Mouse (Mus musculus) hindbrain, embryonic 12.5 days (tissue): Measurements from ENCODE around the gene Il33. TPM values are rescaled to one million over a fixed set of nuclear protein-coding genes. Genes with fewer than 3 reads are reported as not detected.
"Not testable (repeated sequence)": the region's sequence is repeated elsewhere in the genome, so short reads cannot be mapped to it uniquely, and the experiment has no call there.

Source experiments
- ATAC-seq: fragments of 200-750 bp; cut with Nextera tagmentation; 2 replicates; pipeline ENCODE4 v1.8.0; 2017; ENCODE audit warnings: moderate TSS enrichment; ENCODE audit not compliant: low FRiP score
- H3K27ac ChIP-seq: fragments of 300-500 bp; sonication (generic); 2 replicates; pipeline ENCODE4 v1.5.1; 2016; ENCODE audit warnings: mild to moderate bottlenecking
- H3K27me3 ChIP-seq: fragments of 300-500 bp; sonication (generic); 2 replicates; pipeline ENCODE4 v1.6.1; 2016; ENCODE audit warnings: mild to moderate bottlenecking
- H3K36me3 ChIP-seq: fragments of 300-500 bp; sonication (generic); 2 replicates; pipeline ENCODE4 v1.6.1; 2016; ENCODE audit warnings: mild to moderate bottlenecking
- H3K4me1 ChIP-seq: fragments of 300-500 bp; sonication (generic); 2 replicates; pipeline ENCODE4 v1.6.1; 2016
- H3K4me2 ChIP-seq: fragments of 300-500 bp; sonication (generic); replicated peaks from 2 replicates; pipeline ENCODE4 v1.6.1; 2016; ENCODE audit warnings: mild to moderate bottlenecking
- H3K4me3 ChIP-seq: fragments of 300-500 bp; sonication (generic); 2 replicates; pipeline ENCODE4 v1.5.1; 2016; ENCODE audit warnings: mild to moderate bottlenecking
- H3K9ac ChIP-seq: fragments of 300-500 bp; sonication (generic); 2 replicates; pipeline ENCODE4 v1.6.1; 2016; ENCODE audit warnings: mild to moderate bottlenecking, moderate library complexity
- H3K9me3 ChIP-seq: fragments of 300-500 bp; sonication (generic); replicated peaks from 2 replicates; pipeline ENCODE4 v1.6.1; 2016; ENCODE audit warnings: mild to moderate bottlenecking
- WGBS: fragments of 180-500 bp; shearing (Covaris S2); methylation state at CpG from one replicate; pipeline ENCODE4 v1.1.7; 2016; 5-methylcytosine and 5-hydroxymethylcytosine counted together
- polyA plus RNA-seq: library from polyadenylated mRNA; unstranded; fragments of >200 nt; fragmentation: Nextera tagmentation; extraction: Ambion mirVana; gene quantifications from 2 replicates; pipeline ENCODE4 v1.2.1, GENCODE M21; 2016

Gene Il33
- polyA plus RNA-seq, 1 experiment from 2014 or later: 1.8 TPM

DNA sequence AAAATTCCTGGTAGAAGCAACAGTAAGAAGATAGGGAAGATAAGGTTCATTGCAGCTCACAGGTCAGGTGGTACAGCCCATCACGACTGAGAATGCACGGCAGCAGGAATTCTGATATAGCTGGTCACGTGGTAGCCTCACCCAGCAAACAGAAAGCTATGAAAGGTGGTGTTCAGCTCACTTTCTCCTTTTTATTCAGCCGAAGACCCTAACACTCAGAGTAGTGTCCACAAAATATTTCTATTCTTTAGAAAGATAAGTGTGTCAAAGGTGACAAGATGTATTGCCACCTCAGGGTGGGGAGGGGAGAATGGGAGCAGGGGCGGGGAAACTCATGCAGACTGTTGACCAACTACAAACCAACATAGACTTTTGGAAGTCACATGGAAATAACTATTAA lies 19.5 kb downstream of the Il33 start:
- no peaks in the 10 kb centered on the region for H3K9me3 ChIP-seq
- H3K4me1 ChIP-seq: 0 out of 2 replicates have a peak, but pooled peaks cover 2% of the 10 kb centered on the region
- WGBS: 88% methylated on average over 5 of the region's 5 CpGs
- H3K9ac ChIP-seq: no peak overlapping the region
- H3K27me3 ChIP-seq: no peaks in the 10 kb centered on the region
- ATAC-seq: no peak
- no peak overlapping the region for H3K4me3 ChIP-seq
- no peak overlapping the region for H3K27ac ChIP-seq
- H3K4me2 ChIP-seq: no peak overlapping the region
- no peaks in the 10 kb centered on the region for H3K36me3 ChIP-seq

DNA sequence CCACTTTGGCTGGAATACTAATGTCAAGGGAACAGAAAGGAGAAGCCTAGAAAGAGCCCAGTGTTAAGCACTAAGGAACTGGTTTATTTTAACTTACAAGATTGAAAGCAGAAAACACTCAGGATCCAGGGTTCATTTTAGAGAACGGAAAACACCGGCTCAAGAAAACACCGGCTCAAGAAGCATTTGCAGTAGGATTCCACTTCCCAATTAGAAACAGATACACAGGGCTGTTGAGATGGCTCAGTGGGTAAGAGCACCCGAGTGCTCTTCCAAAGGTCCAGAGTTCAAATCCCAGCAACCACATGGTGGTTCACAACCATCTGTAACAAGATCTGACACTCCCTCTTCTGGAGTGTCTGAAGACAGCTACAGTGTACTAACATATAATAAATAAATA lies 20.0 kb downstream of the Il33 start:
- ATAC-seq, H3K36me3 ChIP-seq, H3K4me1 ChIP-seq, H3K4me3 ChIP-seq, H3K9me3 ChIP-seq, H3K9ac ChIP-seq, H3K4me2 ChIP-seq, H3K27ac ChIP-seq, H3K27me3 ChIP-seq: not testable (repeated sequence)
- WGBS: 72% methylated on average over 4 of the region's 4 CpGs

DNA sequence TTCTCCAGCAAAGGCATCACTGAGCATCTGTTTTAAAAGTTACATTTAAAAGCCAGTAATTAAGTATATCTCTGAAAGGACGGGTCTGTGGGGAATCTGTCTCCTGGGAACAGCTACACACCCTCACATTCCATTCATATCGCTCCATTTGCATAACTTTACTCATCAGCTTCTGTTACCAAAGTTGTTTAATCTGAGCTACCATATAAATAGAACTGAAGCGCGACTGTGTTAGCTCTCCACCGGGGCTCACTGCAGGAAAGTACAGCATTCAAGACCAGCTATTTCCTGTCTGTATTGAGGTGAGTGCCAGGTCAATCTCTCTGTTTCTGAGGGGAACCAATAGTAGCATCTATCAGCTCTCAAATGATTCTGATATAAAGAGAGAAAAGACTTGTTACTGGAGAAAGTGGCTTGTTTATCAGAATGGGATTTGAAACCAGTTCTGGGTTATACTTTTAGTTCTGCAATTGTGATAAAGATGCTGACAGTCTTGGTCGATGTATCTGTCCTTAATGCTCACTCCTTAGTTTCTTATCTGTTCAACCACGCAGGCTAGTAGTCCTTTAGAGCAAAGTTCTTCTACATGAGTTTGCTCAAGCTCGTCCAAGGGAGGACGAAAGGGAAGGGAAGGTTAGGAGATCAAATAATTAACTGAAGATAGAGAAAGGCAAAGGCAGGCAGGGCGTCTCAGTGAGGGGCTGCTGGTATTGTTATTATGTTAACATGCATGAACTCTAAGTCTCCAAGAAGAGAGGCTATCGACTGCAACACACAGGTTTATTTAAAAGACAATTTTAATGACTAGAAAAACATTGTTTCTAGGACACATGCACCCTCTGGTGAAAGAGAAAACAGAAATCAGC lies 20.9 kb downstream of the Il33 start:
- Histone ChIP-seq H3K4me2 (no peak overlapping the region), H3K4me3 (no peak overlapping the region), H3K4me1 (0 out of 2 replicates have a peak, but pooled peaks cover 2% of the 10 kb centered on the region), H3K27me3 (no peaks in the 10 kb centered on the region), H3K9ac (no peak overlapping the region), H3K27ac (no peak overlapping the region), H3K36me3 (no peaks in the 10 kb centered on the region), H3K9me3 (no peaks in the 10 kb centered on the region)
- 15% methylated on average over 11 of the region's 11 CpGs for WGBS
- ATAC-seq: no peak

DNA sequence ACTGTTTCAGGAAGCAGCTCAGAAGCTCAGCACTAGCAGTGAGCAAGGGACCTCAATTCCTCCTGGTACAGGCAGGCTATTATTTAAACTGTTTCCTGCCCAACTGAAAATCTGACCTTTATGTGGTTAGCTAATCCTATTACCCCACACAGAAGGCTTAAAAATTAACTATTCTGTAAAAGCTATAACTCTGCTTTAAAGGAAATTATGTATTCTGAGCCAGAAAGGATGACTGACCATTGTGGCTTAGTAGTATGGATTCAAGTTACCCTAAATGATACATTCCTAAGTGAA lies 21.5 kb downstream of the Il33 start:
- Histone ChIP-seq H3K4me3 (no peak overlapping the region), H3K9ac (no peak overlapping the region), H3K36me3 (no peaks in the 10 kb centered on the region), H3K4me2 (no peak overlapping the region), H3K4me1 (0 out of 2 replicates have a peak, but pooled peaks cover 2% of the 10 kb centered on the region), H3K27ac (no peak overlapping the region), H3K9me3 (no peaks in the 10 kb centered on the region), H3K27me3 (no peaks in the 10 kb centered on the region)
- no peak for ATAC-seq

- 58% methylated on average over 9 of the region's 9 CpGs for WGBS
- Histone ChIP-seq H3K4me3 (no peak overlapping the region), H3K36me3 (no peaks in the 10 kb centered on the region), H3K9me3 (no peaks in the 10 kb centered on the region), H3K27me3 (no peaks in the 10 kb centered on the region), H3K4me2 (no peak overlapping the region), H3K9ac (no peak overlapping the region), H3K27ac (no peak overlapping the region), H3K4me1 (0 out of 2 replicates have a peak, but pooled peaks cover 2% of the 10 kb centered on the region)
- ATAC-seq: no peak
Observed at GRCm38 (mm10) chr19:29947056-29947455, 22.1 kb downstream of the Il33 start.

- H3K9me3 ChIP-seq: no peaks in the 10 kb centered on the region
- WGBS: 22% methylated on average over 25 of the region's 25 CpGs
- 0 out of 2 replicates have a peak, but pooled peaks cover 2% of the 10 kb centered on the region for H3K4me1 ChIP-seq
- ATAC-seq: peak; percentile 94
- peak overlapping the region; percentile 59 for H3K4me2 ChIP-seq
- H3K36me3 ChIP-seq: no peaks in the 10 kb centered on the region
- H3K27ac ChIP-seq: no peak overlapping the region
- H3K4me3 ChIP-seq: peak overlapping the region; percentile 32
- no peaks in the 10 kb centered on the region for H3K27me3 ChIP-seq
- peak overlapping the region; percentile 28; the same call in 1 of the 2 replicates for H3K9ac ChIP-seq
Observed at GRCm38 (mm10) chr19:29947891-29948801, 23.2 kb downstream of the Il33 start.

DNA sequence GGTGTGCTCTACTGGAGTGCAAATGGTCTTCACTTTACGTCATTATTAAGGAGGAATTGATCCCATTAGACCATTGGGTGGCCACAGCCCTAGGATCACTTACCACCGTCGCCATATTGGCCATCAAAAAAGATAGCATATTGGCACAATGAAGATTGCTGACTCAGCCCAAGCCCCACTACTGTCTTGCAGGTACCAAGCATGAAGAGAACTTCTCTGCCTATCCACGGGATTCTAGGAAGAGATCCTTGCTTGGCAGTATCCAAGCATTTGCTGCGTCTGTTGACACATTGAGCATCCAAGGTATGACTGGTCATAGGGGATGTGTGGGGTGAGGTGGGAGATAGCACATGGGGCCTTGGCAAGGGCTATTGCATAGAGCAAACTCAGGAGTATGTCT lies 27.6 kb downstream of the Il33 start:
- Histone ChIP-seq H3K9me3 (no peaks in the 10 kb centered on the region), H3K27ac (no peak overlapping the region), H3K9ac (no peak overlapping the region), H3K4me3 (no peak overlapping the region), H3K4me2 (no peak overlapping the region), H3K4me1 (0 out of 2 replicates have a peak, but pooled peaks cover 2% of the 10 kb centered on the region), H3K27me3 (no peaks in the 10 kb centered on the region), H3K36me3 (no peaks in the 10 kb centered on the region)
- 82% methylated on average over 5 of the region's 5 CpGs for WGBS
- no peak for ATAC-seq

- no peak overlapping the region for H3K4me2 ChIP-seq
- H3K4me1 ChIP-seq: no peaks in the 10 kb centered on the region
- no peaks in the 10 kb centered on the region for H3K9me3 ChIP-seq
- H3K4me3 ChIP-seq: no peak overlapping the region
- H3K36me3 ChIP-seq: no peaks in the 10 kb centered on the region
- no peak for ATAC-seq
- H3K9ac ChIP-seq: no peak overlapping the region
- no peak overlapping the region for H3K27ac ChIP-seq
- no peaks in the 10 kb centered on the region for H3K27me3 ChIP-seq
- WGBS: 92% methylated on average over 3 of the region's 3 CpGs
Observed at GRCm38 (mm10) chr19:29953833-29954232, 28.9 kb downstream of the Il33 start.

- no peaks in the 10 kb centered on the region for H3K4me1 ChIP-seq
- H3K9me3 ChIP-seq: no peaks in the 10 kb centered on the region
- no peak overlapping the region for H3K4me3 ChIP-seq
- no peak overlapping the region for H3K9ac ChIP-seq
- no peaks in the 10 kb centered on the region for H3K27me3 ChIP-seq
- H3K27ac ChIP-seq: no peak overlapping the region
- ATAC-seq: no peak
- H3K4me2 ChIP-seq: no peak overlapping the region
- no peaks in the 10 kb centered on the region for H3K36me3 ChIP-seq
- WGBS: 82% methylated on average over 2 of the region's 2 CpGs
Observed at GRCm38 (mm10) chr19:29955454-29955853, 30.5 kb downstream of the Il33 start.

DNA sequence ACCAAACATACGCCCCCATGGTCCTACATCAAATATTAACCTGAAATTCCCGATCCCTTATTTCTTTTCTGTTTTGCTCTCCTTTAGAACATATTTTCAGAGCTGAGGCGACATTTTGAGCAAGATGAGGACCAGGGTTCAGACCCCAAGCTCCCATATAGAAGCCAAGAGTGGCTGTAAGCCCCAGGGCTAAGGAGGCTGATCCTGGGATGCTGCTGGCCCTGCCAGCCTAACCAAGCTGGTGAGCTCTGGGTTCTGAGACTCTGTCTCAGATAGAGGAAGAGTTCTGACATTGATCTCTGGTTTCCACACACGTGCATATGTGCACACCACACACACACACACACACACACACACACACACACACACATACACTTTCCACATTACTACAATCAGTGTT lies 36.0 kb downstream of the Il33 start:
- no peak for ATAC-seq

GRCm38 (mm10) chr19:29961842-29962241 lies 36.9 kb downstream of the Il33 start:
- Histone ChIP-seq H3K27ac (no peak overlapping the region), H3K4me1 (no peaks in the 10 kb centered on the region), H3K36me3 (no peaks in the 10 kb centered on the region), H3K27me3 (no peaks in the 10 kb centered on the region), H3K9ac (no peak overlapping the region), H3K9me3 (peaks cover 7% of the 10 kb centered on the region; the same call in 1 of the 2 replicates), H3K4me3 (no peak overlapping the region), H3K4me2 (no peak overlapping the region)
- no peak for ATAC-seq
- 84% methylated on average over 6 of the region's 6 CpGs for WGBS

More for the DNA sequence above, 36.0 kb downstream of the Il33 start:
- Histone ChIP-seq H3K4me2 (no peak overlapping the region), H3K4me1 (no peaks in the 10 kb centered on the region), H3K4me3 (no peak overlapping the region), H3K9me3 (peaks cover 3% of the 10 kb centered on the region; the same call in 1 of the 2 replicates), H3K9ac (no peak overlapping the region), H3K27ac (no peak overlapping the region), H3K36me3 (no peaks in the 10 kb centered on the region), H3K27me3 (no peaks in the 10 kb centered on the region)
- WGBS: 87% methylated on average over 4 of the region's 4 CpGs

- 90% methylated on average over 2 of the region's 2 CpGs for WGBS
- Histone ChIP-seq H3K27ac (no peak overlapping the region), H3K9ac (no peak overlapping the region), H3K4me1 (no peaks in the 10 kb centered on the region), H3K27me3 (no peaks in the 10 kb centered on the region), H3K9me3 (peaks cover 7% of the 10 kb centered on the region; the same call in 1 of the 2 replicates), H3K4me3 (no peak overlapping the region), H3K4me2 (no peak overlapping the region), H3K36me3 (no peaks in the 10 kb centered on the region)
- no peak for ATAC-seq
Observed at GRCm38 (mm10) chr19:29963598-29964092, 38.7 kb downstream of the Il33 start.
